Mouse (Mus musculus) hindbrain, postnatal 0 days (tissue): ENCODE measurements around the gene Tpm1. TPM values are rescaled to one million over a fixed set of nuclear protein-coding genes. Genes with fewer than 3 reads are reported as not detected.

Experiments used
- ATAC-seq: fragments of 200-750 bp; cut with Nextera tagmentation; 2 replicates; pipeline ENCODE4 v1.8.0; 2017; ENCODE audit warnings: mild to moderate bottlenecking, moderate TSS enrichment, moderate library complexity
- DNase-seq: peaks from one replicate; pipeline ENCODE4 v3.0.0-alpha.2; 2015; ENCODE audit warnings: low spot score
- H3K27ac ChIP-seq: fragments of 300-500 bp; sonication (generic); 2 replicates; pipeline ENCODE4 v1.5.1; 2014; ENCODE audit warnings: mild to moderate bottlenecking
- H3K27me3 ChIP-seq: fragments of 300-500 bp; sonication (generic); 2 replicates; pipeline ENCODE4 v1.6.1; 2014; ENCODE audit warnings: low read length, mixed read lengths; ENCODE audit not compliant: insufficient read depth
- H3K36me3 ChIP-seq: fragments of 300-500 bp; sonication (generic); 2 replicates; pipeline ENCODE4 v1.6.1; 2014; ENCODE audit warnings: low read length, mixed read lengths; ENCODE audit not compliant: insufficient read depth
- H3K4me1 ChIP-seq: fragments of 300-500 bp; sonication (generic); 2 replicates; pipeline ENCODE4 v1.6.1; 2014; ENCODE audit warnings: antibody characterized with exemption, low read length, mixed read lengths; ENCODE audit not compliant: insufficient read depth
- H3K4me2 ChIP-seq: fragments of 300-500 bp; sonication (generic); 2 replicates; pipeline ENCODE4 v1.6.1; 2014; ENCODE audit warnings: low read depth, mild to moderate bottlenecking, low read length, moderate library complexity, mixed read lengths
- H3K4me3 ChIP-seq: fragments of 300-500 bp; sonication (generic); 2 replicates; pipeline ENCODE4 v1.5.1; 2014; ENCODE audit warnings: low read length
- H3K9ac ChIP-seq: fragments of 300-500 bp; sonication (generic); replicated peaks from 2 replicates; pipeline ENCODE4 v1.6.1; 2014; ENCODE audit warnings: mild to moderate bottlenecking, low read length, moderate library complexity, mixed read lengths
- H3K9me3 ChIP-seq: fragments of 300-500 bp; sonication (generic); 2 replicates; pipeline ENCODE4 v1.6.1; 2016; ENCODE audit warnings: low read length, mixed read lengths
- CTCF ChIP-seq: IDR thresholded peaks from 2 replicates; pipeline ENCODE4 v1.5.1; 2016; ENCODE audit warnings: antibody characterized with exemption, control low read depth, low read depth
- WGBS: fragments of 180-500 bp; shearing (Covaris S2); extraction: QIAGEN DNeasy Blood & Tissue Kit; methylation state at CpG from one replicate; pipeline ENCODE4 v1.1.7; 2014; 5-methylcytosine and 5-hydroxymethylcytosine counted together
- polyA plus RNA-seq: library from polyadenylated mRNA; unstranded; fragments of >200 nt; fragmentation: Nextera tagmentation; extraction: Ambion mirVana; gene quantifications from 2 replicates; pipeline ENCODE4 v1.2.1, GENCODE M21; 2015
- total RNA-seq: library from RNA; depleted of rRNA; stranded (reverse); fragments of >200 nt; gene quantifications from 2 replicates; pipeline ENCODE4 v1.2.3, GENCODE M21; 2014

Gene Tpm1
- total and polyA plus RNA-seq, 2 experiments from 2014 or later = 98.8 to 177 TPM

GRCm38 (mm10) chr9:67066616-67067015 is 17.4 kb upstream of the Tpm1 start:
- Histone ChIP-seq H3K4me2 (no peak overlapping the region), H3K9me3 (no peaks in the 10 kb centered on the region), H3K9ac (no peak overlapping the region), H3K27ac (no peak overlapping the region), H3K4me1 (no peaks in the 10 kb centered on the region), H3K27me3 (no peaks in the 10 kb centered on the region), H3K36me3 (no peaks in the 10 kb centered on the region), H3K4me3 (no peak overlapping the region)
- no peak for ATAC-seq
- no peak for DNase-seq
- WGBS = 94% methylated on average over 6 of the region's 6 CpGs
- no peak for TF ChIP-seq CTCF

GRCm38 (mm10) chr9:67059714-67060113 is 10.5 kb upstream of the Tpm1 start:
- no peak for TF ChIP-seq CTCF
- Histone ChIP-seq H3K36me3 (no peaks in the 10 kb centered on the region), H3K4me3 (no peak overlapping the region), H3K4me2 (no peak overlapping the region), H3K9me3 (no peaks in the 10 kb centered on the region), H3K9ac (no peak overlapping the region), H3K4me1 (no peaks in the 10 kb centered on the region), H3K27me3 (no peaks in the 10 kb centered on the region), H3K27ac (no peak overlapping the region)
- DNase-seq (no peak), ATAC-seq (no peak)
- 85% methylated on average over 12 of the region's 12 CpGs for WGBS

GRCm38 (mm10) chr9:67058366-67058765 is 9.2 kb upstream of the Tpm1 start:
- peak; percentile 62 for DNase-seq
- Histone ChIP-seq H3K9ac (no peak overlapping the region), H3K27me3 (no peaks in the 10 kb centered on the region), H3K4me3 (no peak overlapping the region), H3K4me2 (no peak overlapping the region), H3K36me3 (no peaks in the 10 kb centered on the region), H3K9me3 (no peaks in the 10 kb centered on the region), H3K27ac (no peak overlapping the region), H3K4me1 (no peaks in the 10 kb centered on the region)
- WGBS = 38% methylated on average over 6 of the region's 6 CpGs
- ATAC-seq = peak; percentile 61
- no peak for TF ChIP-seq CTCF

- no peaks in the 10 kb centered on the region for H3K36me3 ChIP-seq
- H3K27me3 ChIP-seq = no peaks in the 10 kb centered on the region
- no peak overlapping the region for H3K27ac ChIP-seq
- H3K4me1 ChIP-seq = peaks cover 19% of the 10 kb centered on the region; the same call in 1 of the 2 replicates
- WGBS = 82% methylated on average over 6 of the region's 6 CpGs
- no peak overlapping the region for H3K9ac ChIP-seq
- no peak for TF ChIP-seq CTCF
- DNase-seq (no peak), ATAC-seq (no peak)
- no peaks in the 10 kb centered on the region for H3K9me3 ChIP-seq
- H3K4me3 ChIP-seq = no peak overlapping the region
- H3K4me2 ChIP-seq = no peak overlapping the region
Observed at GRCm38 (mm10) chr9:67050736-67051337, 1.6 kb upstream of the Tpm1 start.

GRCm38 (mm10) chr9:67049836-67050235 is 630 bp upstream of the Tpm1 start:
- WGBS = 19% methylated on average over 7 of the region's 7 CpGs
- H3K4me3 ChIP-seq = peak overlapping the region; percentile 54
- ATAC-seq (0 out of 2 replicates have a peak, but pooled peaks have one; percentile 12), DNase-seq (peak; percentile 14)
- no peak for TF ChIP-seq CTCF
- no peak overlapping the region for H3K9ac ChIP-seq
- H3K4me1 ChIP-seq = peaks cover 19% of the 10 kb centered on the region; the same call in 1 of the 2 replicates
- H3K36me3 ChIP-seq = no peaks in the 10 kb centered on the region
- H3K4me2 ChIP-seq = peak overlapping the region; percentile 96
- H3K27me3 ChIP-seq = no peaks in the 10 kb centered on the region
- H3K27ac ChIP-seq = no peak overlapping the region
- H3K9me3 ChIP-seq = no peaks in the 10 kb centered on the region

- Histone ChIP-seq H3K27me3 (no peaks in the 10 kb centered on the region), H3K4me2 (peak overlapping the region; percentile 96), H3K4me1 (peaks cover 19% of the 10 kb centered on the region; the same call in 1 of the 2 replicates), H3K36me3 (no peaks in the 10 kb centered on the region), H3K9me3 (no peaks in the 10 kb centered on the region), H3K27ac (no peak overlapping the region), H3K9ac (peak overlapping the region; percentile 54), H3K4me3 (peak overlapping the region; percentile 54)
- DNase-seq = no peak
- WGBS = under 1% methylated on average over 26 of the region's 26 CpGs
- TF ChIP-seq CTCF = no peak
- ATAC-seq = no peak
Observed at GRCm38 (mm10) chr9:67048483-67049085, 622 bp downstream of the Tpm1 start.
